Mouse (Mus musculus) R1 (cell line): ENCODE data around the gene Smok3c.
"Not testable (repeated sequence)": the region's sequence is repeated elsewhere in the genome, so short reads cannot be mapped to it uniquely, and the experiment has no call there.

Source experiments
- DNase-seq: peaks from one replicate; pipeline ENCODE4 v3.0.0-alpha.2; 2018; ENCODE audit warnings: low read depth, low spot score

Smok3c gene

DNA sequence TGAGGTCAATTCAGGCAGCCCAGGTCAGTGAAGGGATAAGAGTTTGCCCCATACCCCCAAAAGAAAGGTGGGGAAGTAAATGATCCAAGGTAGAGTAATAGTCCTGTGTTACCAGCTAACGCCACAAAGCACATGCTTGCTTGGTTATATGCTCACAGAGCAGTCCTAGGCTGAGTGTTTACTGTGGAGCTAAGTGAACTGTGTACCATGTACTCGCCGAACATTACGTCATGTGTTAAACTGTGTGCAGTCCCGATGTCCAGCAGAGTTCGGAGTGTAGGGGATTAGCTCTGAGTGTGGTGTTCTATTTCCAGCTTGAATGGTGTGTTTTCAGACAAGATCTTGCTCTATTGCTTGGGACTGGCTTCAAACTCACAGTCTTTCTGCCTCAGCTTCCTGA lies 41.5 kb downstream of the Smok3c start:
- DNase-seq: no peak

DNA sequence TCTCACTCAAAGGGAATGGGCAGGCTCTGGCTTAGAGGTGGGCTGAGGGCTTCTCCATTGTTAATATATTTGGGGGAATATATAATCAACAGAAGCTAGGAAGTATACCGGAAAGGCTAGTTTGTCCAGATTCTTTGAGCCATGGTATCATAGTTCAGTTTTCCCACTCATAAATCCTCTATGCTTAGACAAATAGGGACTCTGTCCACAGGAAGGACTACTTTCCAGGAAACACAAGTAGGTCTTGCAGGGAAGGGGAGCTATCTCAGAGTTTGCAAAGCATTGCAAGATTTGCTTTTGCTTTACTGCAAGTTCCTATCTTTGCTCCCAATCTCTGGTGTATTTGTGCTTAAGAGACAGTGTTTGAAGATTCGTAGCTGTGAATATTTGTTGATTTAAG lies 52.0 kb downstream of the Smok3c start:
- DNase-seq: no peak

DNA sequence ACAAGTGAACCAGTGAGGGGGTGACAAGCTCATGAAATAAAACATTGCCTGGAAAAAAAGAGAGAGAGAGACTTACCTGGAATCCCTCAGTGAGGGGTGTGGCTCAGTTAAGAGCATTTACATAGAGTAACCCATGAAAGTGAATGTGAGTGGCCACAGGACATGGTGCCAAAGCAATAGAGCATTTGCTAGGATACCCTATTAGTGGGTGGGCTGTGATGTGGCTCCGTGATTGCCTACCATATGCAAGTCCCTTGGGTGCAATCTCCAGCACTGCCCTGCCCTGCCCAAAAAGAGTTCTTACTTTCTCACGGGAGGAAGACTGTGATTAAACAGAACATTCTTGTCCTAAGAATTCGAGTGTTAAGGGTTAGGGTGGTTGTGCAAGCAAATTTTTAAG lies 54.1 kb downstream of the Smok3c start:
- no peak for DNase-seq

DNA sequence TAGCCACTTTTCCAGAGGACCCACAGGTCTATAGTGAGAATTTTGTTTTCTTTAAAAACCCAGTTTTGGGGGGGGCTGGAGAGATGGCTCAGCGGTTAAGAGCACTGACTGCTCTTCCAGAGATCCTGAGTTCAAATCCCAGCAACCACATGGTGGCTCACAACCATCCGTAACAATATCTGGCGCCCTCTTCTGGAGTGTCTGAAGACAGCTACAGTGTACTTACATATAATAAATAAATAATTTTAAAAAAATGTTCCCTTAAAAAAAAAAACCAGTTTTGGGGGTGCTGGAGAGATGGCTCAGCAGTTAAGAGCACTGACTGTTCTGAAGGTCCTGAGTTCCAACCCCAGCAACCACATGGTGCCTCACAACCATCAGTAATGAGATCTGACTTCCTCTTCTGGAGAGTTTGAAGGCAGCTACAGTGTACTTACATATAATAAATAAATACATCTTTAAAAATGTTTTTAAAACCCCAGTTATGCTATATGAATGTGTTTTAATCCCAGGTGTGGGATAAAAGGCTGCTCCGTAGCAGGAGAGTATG lies 56.9 kb downstream of the Smok3c start:
- DNase-seq: not testable (repeated sequence)
